Mouse (Mus musculus): ENCODE measurements around the gene Ntrk2.

Ntrk2 gene

DNA sequence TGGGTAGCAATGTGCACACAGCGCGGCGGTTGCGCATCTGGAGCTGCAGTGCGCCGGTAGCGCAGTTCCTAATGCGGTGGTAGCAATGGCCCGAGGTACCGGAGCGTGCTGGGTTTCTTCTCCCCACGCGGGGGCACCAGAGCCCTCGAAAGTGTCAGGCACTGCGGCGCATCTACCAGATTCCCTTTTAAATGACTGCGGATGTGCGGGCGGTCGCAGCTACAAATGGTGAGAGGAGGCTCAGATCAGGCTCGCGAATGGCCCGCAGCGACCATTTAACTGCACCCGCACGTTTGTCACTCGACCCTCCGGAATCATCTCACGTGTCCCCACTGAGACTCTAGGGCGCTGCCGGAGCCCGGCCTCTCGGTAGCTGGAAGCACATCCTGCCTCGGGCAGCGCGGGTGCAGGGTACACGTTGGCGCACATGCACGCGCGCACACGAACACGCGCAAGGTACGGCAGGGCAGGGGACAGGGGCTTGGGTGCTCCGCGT, at the start of gene Ntrk2:
Gene Ntrk2, plus strand, starts transcription at position 173 of the 496 bp plus-strand sequence.
- DNase-seq (ENCODE audit: low read depth, low spot score), result peak; percentile 93

DNA sequence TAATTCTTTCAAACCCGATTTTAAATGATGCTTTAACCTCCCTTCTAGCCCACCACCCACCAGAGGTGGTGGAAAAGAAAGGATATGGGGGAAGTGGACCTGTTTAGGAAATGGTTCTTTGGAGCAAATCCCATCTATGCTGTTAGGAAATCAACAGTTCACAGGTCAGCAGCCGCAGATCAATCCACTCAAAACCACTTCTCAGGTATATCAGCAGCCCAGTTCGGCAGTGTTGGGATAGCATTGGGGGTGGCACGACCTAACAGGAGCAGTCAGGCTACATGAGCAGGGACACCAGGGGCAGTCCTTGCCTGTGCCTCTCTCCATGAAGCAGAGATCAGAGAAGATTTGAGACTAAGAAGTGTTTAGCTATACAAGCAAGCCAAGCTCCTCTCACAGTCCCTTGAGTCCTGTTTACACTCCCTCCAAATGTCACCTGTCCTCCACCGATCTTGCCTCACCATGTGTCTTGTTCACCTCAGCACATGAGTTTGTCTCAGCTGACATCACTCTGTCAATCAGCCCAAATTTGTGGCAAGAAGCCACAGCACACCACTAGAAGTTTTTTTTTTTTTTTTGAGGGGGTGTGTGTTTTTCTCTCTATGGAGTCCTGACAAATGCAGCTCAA, 45.3 kb upstream of the Ntrk2 start:
- no peak for DNase-seq (ENCODE audit: low read depth, low spot score)

DNA sequence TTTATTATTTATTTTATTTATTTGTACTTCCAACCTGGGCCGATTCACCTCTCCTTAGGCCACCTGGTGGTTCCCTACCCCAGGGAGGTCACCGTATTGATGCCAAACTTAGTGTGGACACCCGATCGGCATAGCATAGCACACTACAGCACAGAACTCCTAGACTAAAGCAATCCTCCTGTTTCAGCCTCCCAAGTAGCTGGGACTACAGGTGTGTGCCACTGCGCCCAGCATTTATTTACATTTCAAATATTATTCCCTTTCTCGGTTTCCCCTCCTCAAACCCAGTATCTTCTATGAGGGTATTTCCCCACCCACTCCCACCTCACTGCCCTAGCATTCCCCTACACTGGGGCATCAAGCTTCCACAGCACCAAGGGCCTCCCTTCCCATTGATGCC, 38.1 kb upstream of the Ntrk2 start:
- DNase-seq (ENCODE audit: low read depth, low spot score), result no peak

DNA sequence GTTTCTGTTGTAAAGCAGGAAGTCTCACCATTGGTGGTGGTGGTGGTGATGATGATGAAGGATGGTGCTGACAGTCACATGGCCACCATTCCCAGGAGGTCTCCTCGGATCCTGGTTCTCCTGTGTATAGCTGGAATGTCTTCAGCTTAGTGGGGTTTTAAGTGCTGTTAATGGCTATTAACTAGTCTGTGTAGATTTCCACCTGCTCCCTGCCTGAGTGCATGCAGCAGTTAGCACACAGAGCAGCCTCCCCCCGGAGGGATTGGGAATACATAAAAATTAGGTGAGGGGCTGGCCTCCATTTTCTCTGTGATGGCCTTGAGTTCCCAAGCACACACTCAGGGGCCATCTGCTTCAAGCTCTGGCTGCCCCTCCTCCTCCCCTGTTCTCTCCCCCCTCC, 36.9 kb upstream of the Ntrk2 start:
- peak; percentile 13 for DNase-seq (ENCODE audit: low read depth, low spot score)

DNA sequence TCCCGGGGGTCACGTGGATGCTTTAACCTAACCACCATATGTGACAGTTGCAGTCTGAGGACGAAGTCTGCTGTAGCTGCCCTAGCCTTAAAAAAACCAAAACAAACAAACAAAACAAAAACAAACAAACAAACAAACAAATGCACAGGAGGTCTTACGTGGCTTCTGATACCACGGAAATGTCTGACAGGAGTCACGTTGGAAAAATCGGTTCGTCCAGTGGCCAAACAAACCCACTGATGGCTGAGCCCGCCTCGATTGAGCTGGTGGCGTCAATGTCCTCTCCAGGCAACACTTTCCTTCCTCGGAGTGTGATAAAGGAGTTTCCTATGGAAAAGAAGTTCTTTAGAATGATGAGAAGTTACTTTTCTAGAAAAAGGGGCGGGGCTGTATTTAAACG, 27.1 kb upstream of the Ntrk2 start:
- DNase-seq (ENCODE audit: low read depth, low spot score), result no peak

DNA sequence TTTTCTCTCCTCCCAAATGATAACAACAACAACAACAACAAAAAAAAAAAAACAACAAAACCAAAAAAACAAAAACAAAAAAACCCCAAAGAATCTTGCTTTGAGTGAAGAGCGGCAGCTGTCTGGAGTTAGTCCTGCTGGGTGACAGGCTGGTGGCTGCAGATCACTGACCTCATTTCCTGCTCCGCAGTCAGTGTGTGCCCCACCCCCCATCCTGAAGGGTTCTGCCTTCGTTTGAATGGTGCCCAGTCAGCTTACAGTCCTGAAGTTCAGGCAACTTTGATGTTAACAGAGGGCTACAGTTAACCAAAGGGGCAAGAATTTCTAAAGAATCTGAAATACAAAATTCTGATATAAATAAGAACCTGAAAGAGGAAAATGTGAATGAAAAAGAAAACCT, 19.9 kb upstream of the Ntrk2 start:
- peak; percentile 16 for DNase-seq (ENCODE audit: low read depth, low spot score)

DNA sequence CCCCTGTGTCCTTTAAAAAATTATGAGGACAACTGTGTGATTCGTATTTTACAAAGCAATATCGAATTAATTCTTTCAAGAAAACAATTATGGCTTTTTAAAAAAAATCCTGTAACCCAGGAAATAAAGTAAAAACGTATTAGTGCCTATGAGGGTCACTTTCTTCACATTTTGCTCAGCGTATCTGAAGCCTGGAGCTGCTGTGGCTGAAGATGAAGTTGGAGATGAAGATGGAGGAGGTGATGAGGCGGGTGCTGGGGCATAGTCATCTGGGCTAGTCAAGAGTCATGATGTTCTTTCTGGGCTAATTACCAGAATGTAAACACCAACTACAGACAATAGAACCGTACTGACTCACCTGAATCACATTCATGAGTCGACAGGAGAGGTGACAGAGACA, 15.6 kb upstream of the Ntrk2 start:
- DNase-seq (ENCODE audit: low read depth, low spot score), result no peak

DNA sequence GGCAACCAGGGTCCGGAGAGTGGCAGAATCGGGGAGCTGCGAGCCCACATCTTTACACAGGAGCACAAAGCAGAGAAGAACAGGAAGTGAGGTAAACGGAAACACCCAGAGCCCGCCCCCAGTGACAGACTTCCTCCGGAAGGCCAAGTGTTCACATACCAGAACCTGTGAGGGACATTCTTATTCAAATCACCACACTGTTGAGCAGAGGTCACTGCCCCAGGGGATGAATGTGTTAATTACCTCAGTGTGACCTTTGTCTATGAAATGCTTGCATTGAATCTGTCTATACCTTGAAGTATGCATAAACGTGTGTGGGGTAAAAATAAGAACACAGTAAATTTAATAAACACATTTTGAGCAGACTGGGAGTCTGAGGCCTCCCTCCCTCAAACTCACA, 9.0 kb upstream of the Ntrk2 start:
- DNase-seq (ENCODE audit: low read depth, low spot score), result no peak

DNA sequence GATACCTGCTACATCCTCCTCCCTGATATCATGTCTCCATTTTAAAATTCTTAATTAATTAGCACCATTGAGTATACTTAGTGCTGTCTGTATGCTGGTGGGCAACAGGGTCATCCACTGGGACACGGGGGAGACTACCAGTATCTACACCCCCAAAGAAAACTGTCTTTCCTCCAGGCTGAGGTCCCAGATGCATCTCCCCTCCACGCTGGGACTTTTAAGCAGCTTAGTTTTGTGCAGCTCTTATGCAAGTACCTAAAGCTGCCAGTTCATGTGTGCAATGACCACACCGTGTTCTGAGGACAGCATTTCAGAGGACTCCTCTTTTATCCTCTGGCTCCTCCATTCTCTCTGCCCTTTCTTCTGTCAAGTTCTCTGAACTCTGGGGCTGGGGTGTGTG, 5.1 kb upstream of the Ntrk2 start:
- DNase-seq (ENCODE audit: low read depth, low spot score), result no peak

DNA sequence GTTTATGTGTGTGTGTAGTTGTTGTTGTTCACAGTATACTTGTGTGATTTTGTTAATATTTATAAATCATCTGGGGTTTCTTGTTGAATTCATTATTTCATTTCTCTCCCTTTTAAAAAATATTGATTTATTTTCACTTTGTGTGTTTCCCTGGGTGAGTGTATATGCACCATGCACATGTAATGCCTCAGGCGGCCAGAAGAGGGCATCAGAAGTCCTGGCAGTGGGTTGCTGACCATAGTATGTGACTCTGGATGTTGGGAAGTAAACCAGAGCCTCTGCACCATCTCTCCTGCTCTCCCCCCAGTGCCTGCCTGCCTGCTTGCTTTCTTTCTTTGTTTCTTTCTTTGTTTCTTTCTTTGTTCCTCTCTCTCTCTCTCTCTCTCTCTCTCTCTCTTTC, 2.5 kb upstream of the Ntrk2 start:
- DNase-seq (ENCODE audit: low read depth, low spot score), result peak; percentile 14

DNA sequence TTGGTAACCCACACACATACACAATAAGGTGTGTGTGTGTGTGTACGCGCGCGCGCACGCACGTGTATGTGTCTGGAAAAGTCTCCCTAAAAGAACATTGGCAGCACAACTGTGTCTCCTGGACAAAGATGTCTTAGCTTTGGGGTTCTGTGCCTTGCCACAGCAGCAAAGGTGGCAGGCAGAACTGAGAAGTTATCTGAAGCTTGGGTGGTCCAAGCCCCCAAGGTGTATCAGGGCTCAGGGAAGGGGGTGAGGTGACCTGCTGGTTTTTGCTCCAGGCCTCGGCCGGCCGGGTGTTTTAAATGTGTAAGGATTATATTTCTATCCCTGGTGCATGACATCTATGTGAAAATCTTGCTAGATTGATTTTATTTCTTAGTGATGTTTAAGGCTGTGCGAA, 536 bp upstream of the Ntrk2 start:
- no peak for DNase-seq (ENCODE audit: low read depth, low spot score)

DNA sequence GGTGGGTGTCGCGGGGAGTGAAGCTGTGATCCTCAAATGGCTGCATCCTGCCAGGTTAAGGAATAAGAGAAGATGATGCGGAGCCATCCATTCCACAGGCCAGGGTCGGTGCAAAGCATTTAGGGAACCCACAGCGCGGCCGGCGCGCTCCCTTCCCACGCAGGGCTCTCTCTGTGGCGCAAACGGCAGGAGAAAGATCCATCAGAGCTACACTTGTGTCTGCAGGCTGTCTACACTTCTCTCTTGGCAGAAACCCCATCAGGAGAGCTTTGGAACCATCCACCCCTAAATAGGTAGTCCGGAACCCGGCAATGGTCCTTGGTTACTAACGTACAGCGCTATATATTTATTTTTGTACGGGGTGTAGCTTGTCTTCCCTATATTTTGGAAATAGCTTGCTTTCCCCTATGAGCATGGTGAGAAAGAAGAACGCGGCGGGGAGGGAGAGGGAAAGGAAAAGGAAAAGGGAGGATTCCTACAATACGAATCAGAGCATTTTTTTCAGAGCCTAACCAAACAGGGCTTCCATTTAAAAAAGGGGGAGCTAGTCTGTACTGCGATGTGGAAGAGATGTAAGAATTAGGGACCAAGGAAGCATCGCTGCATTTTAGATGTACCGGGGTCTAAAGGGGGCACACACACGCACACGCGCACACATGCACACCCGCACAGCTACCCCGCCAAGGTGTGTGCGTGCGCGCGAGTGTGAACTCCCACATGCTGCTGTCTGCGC, 693 bp downstream of the Ntrk2 start:
- peak; percentile 10 for DNase-seq (ENCODE audit: low read depth, low spot score)

DNA sequence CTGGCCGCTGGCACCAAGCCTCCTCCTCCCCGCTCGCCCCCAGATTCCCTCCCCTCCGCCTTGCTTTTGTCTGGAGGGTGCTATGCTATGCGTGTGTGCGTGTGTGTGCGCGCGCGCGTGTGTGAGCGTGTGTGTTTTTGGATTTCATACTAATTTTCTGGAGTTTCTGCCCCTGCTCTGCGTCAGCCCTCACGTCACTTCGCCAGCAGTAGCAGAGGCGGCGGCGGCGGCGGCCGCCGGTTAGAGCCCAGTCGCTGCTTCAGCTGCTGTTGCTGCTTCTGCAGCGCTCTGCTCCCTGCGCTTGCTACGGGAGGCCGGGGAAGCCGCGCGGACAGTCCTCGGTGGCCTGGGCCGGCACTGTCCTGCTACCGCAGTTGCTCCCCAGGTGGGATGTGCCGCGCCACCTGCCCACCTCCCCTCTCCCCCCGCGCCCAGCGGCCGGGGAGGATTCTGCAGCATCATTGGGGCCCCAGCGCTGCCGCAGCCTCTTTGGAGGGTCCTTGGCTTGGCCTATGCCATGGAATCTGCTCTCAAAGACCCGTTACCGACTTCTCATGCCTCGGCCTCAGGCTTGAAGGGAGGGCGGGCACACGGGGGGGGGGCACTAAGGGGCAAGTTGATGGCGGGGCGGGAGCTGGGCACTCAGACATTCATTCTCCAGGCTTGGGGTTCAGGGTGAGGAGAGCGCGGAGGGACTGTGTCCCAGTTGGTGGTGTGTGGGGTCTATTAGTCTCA, 1.4 kb downstream of the Ntrk2 start:
- peak; percentile 58 for DNase-seq (ENCODE audit: low read depth, low spot score)

DNA sequence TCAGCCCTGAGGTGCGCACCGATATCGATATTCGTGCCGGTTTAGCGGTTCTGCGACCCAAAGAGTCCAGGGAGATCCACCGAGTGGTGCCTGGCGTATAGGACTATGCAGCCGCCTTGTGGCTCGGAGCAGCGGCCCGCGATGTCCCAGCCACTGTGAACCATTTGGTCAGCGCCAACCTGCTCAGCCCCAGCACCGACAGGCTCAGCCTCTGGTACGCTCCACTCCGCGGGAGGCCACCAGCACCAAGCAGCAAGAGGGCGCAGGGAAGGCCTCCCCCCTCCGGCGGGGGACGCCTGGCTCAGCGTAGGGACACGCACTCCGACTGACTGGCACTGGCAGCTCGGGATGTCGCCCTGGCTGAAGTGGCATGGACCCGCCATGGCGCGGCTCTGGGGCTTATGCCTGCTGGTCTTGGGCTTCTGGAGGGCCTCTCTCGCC, 2.0 kb downstream of the Ntrk2 start:
- DNase-seq (ENCODE audit: low read depth, low spot score), result peak; percentile 32

DNA sequence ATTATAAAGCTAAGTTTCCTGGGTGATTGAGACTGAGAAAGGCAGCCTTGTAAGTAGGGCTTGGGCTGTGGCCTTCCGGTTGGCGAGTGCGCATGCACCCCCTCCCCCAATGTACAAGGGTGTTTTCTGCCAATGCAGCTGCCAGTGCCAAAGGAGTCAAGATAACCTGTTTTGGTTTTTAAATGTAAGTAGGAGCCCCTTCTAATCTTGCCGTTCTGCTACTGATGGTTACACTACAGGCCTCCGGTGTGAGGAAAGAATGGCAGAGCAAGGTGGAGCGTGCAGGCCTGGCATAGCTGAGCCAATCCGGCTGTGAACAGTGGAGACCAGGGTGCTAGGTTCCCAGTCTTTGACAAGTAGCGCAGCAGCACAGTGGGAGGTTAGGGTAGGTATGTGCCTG, 3.6 kb downstream of the Ntrk2 start:
- no peak for DNase-seq (ENCODE audit: low read depth, low spot score)

DNA sequence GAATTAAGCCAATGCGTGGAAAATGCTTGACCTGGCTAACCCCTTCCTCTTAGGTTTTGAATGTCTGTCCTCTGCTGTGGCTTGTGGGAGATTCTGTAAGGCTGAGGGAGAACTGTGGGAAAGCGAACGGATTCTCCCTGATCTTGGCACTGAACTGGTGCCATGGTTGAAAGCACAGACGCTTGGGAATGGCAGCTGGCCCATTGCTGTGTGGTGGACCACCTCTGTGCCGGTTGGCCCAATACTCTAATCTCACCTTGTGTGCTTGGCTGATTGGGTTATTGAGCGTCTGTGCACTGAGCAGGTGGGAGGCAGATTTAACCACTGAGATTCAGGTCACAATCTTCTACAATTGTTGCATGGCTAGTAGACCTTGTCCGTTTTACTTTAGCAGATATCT, 18.4 kb downstream of the Ntrk2 start:
- DNase-seq (ENCODE audit: low read depth, low spot score), result no peak

DNA sequence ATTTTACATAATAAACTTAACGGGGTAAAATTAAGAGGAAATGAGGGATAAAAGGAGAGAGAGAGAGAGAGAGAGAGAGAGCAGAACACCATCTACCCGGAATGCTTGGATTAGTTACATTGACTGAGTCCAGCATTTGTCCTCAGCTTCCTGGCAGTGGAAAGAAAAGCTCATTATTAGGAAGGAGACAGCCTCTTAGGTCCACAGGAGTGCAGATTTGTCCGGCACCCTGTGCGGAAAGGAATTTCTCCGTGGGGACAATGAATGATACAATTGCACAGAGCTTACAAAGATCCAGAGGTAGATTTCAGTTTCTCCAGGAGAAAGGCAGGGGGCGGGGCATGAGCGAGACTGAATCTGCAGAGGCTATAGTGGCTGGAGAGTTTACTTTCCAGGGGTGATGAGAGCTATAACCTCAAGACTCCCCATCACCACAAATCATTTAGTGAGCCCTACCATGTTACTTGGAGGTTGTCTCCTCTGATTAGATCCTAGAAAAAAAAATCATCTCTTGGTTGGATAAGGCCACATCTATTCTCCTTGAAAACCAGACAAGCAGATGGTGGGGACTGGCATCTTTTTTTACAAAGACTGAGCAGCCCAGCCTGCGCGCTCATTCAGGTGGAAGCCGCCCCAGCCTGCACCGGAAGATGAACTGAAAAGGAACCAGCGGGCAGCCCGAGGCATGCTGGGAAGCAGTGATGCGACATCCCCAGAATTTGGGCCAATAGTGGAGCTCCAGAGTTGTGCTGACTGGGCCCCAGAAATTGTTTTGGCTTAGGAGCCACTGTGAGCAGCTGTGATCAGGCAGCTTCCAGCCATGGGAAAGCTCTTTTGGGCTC, 20.2 kb downstream of the Ntrk2 start:
- DNase-seq (ENCODE audit: low read depth, low spot score), result no peak

DNA sequence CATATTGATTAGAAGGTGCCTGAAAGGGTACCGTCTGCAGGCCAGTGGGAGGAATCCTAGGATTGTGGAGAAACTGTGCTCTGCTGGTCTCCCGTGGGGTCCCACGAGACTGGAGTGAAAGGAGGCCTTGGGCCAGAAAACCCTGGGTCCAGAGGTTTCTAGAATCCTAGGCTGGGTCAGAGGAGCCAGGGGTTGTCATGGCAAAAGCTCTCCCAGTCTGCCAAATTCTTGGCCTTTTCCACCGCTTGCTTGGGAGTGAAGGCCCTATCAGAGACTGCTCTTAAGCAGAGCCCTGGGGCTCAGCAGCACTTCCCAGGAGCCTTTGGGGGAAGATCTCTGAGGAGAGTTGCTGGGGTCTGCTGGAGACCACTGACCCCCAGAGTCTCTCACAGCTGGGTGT, 25.6 kb downstream of the Ntrk2 start:
- no peak for DNase-seq (ENCODE audit: low read depth, low spot score)

DNA sequence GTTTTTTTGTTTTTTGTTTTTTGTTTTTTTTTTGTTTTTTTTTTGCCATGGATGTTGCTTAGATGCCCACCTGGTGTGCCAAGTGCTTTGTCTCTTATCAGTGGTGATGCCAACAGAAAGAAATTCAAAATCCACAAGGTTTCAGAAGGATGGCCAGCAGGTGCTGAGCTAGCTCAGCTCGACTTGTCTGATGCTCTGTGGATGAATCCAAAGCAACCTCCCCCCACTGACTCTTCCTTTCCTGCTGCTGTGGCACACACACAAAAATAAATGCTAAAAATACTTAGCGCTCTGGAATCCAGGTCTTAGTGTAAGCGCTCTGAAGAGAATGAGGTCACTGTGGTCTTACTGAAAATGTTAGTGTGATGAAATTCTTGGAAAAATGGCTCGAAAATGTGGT, 28.4 kb downstream of the Ntrk2 start:
- no peak for DNase-seq (ENCODE audit: low read depth, low spot score)

DNA sequence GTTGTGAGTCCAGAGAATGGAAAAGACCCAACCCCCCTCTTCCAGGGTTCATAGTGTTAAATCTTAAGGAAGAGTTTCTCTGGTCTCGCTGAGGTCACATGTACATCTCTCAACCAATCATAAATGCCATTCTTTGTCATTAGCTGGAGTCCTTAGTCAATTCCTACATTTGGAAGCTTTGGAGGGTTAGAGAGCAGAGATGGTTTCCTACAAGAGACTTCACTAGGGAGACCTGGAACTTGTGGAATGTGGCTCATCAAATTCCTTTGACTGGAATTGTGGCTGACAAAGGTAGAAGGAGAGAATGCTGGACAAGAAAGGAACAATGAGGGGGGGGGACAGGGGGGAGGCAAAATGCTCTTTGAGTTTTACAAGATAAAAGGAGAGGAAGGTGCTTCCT, 30.5 kb downstream of the Ntrk2 start:
- no peak for DNase-seq (ENCODE audit: low read depth, low spot score)

DNA sequence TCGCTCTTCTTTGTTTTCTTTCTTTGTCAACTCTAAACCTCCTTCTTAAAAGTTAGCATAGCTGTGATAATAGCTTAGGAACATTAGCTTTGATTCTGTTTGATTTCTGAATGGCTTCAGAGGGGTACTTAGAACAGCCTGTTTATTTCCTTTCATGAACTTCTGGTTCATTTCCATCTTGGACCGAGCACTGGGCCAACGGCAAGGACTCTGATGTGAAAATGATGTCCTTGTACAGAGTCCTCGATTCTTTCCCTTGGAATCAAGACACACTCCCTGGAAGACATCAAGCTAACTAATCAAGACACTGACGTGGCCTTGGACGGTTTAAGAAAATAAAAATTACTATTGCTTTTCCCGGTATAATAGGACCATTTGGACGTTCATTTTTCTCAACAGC, 31.7 kb downstream of the Ntrk2 start:
- no peak for DNase-seq (ENCODE audit: low read depth, low spot score)

All from mesoderm, embryonic 11.5 days (tissue).